In genomic region chr10:83629878-83630277, GRCm38 (mm10) we compare ENCODE assay signal across 17 mouse cellular contexts. TPM values are rescaled to one million over a fixed set of nuclear protein-coding genes. Genes with fewer than 3 reads are reported as not detected.
A peak's percentile ranks its signal among the peaks of the same experiment; 100 is the strongest.
DNase-seq lines count a peak whose midpoint lies in the region; ATAC-seq and TF ChIP-seq lines count a peak whose summit lies in the region.
"Had no signal": no experiment of that assay in that cellular context is flagged by ENCODE, and none has a peak within 500 bp of the region (broad histone marks: within the 10 kb centered on the region; RNA-seq: fewer than 3 reads in every experiment).

No protein-coding gene starts in this region.

- H3K36me3 ChIP-seq in lung, postnatal 0 days (ENCODE audit: insufficient read depth, low read length) = peaks cover 9% of the 10 kb centered on the region; the same call in 1 of the 2 replicates
- peaks cover 7% of the 10 kb centered on the region; the same call in 1 of the 2 replicates for H3K36me3 ChIP-seq in stomach, postnatal 0 days (ENCODE audit: control insufficient read depth, insufficient read depth, low read length)

- peak; percentile 34 for DNase-seq in cerebellum, adult 8-10 months
- DNase-seq in layer of hippocampus, adult 2 months (ENCODE audit: low spot score in 2 of 2) = no peak
- DNase-seq in layer of hippocampus, adult 9-11 months = no peak
- no peak for DNase-seq in lung, postnatal 0 days (ENCODE audit: low spot score)
- DNase-seq in lung, postnatal 10 days = no peak
- DNase-seq in stomach, postnatal 0 days (ENCODE audit: low spot score) = no peak
- no peak for DNase-seq in gastrocnemius, postnatal 4 days (ENCODE audit: low spot score in 2 of 2)
- DNase-seq: adrenal gland, adult 2 months; adrenal gland, postnatal 10 days; adrenal gland, postnatal 25 days; embryo, embryonic 11 days had no signal

- peak overlapping the region; percentile 5; the same call in 1 of the 2 replicates for H3K27ac ChIP-seq in layer of hippocampus, adult 2 months
- H3K27ac ChIP-seq in lung, postnatal 0 days (ENCODE audit: low read length) = no peak overlapping the region
- peak overlapping the region; percentile 35; the same call in 1 of the 2 replicates for H3K27ac ChIP-seq in stomach, postnatal 0 days (replicated peaks)
- H3K27ac ChIP-seq: embryonic facial prominence, embryonic 13.5 days; embryonic facial prominence, embryonic 15.5 days; forebrain, embryonic 10.5 days; forebrain, embryonic 12.5 days had no signal

- H3K9ac ChIP-seq in lung, postnatal 0 days (replicated peaks; ENCODE audit: low read depth) = no peak overlapping the region
- H3K9ac ChIP-seq in stomach, postnatal 0 days (ENCODE audit: low read length) = no peak overlapping the region
- H3K9ac ChIP-seq: embryonic facial prominence, embryonic 13.5 days; embryonic facial prominence, embryonic 15.5 days; forebrain, embryonic 12.5 days had no signal

- WGBS in lung, postnatal 0 days = 86% methylated on average over 5 of the region's 5 CpGs
- 78% methylated on average over 5 of the region's 5 CpGs for WGBS in stomach, postnatal 0 days

- TF ChIP-seq CTCF in layer of hippocampus, adult 2 months (conservative IDR thresholded peaks at IDR 0.05) = no peak
- TF ChIP-seq CTCF in lung, postnatal 0 days (IDR thresholded peaks at IDR 0.05) = no peak
- no peak for TF ChIP-seq CTCF in stomach, postnatal 0 days (IDR thresholded peaks at IDR 0.05; ENCODE audit: low read depth)

- H3K27me3 ChIP-seq in lung, postnatal 0 days (replicated peaks; ENCODE audit: insufficient read depth, low read length) = no peaks in the 10 kb centered on the region
- no peaks in the 10 kb centered on the region for H3K27me3 ChIP-seq in stomach, postnatal 0 days (ENCODE audit: control insufficient read depth, insufficient read depth, low read length)
- H3K27me3 ChIP-seq: embryonic facial prominence, embryonic 13.5 days; embryonic facial prominence, embryonic 15.5 days; forebrain, embryonic 12.5 days had no signal

- no peak overlapping the region for H3K4me3 ChIP-seq in layer of hippocampus, adult 2 months
- no peak overlapping the region for H3K4me3 ChIP-seq in lung, postnatal 0 days (ENCODE audit: low read depth, low read length)
- H3K4me3 ChIP-seq in stomach, postnatal 0 days (ENCODE audit: low read depth, low read length) = no peak overlapping the region
- H3K4me3 ChIP-seq: embryonic facial prominence, embryonic 13.5 days; embryonic facial prominence, embryonic 15.5 days; erythroblast, embryonic 14.5 days; forebrain, embryonic 10.5 days; forebrain, embryonic 12.5 days had no signal

- H3K9me3 ChIP-seq in lung, postnatal 0 days (ENCODE audit: low read length) = no peaks in the 10 kb centered on the region
- H3K9me3 ChIP-seq in stomach, postnatal 0 days (ENCODE audit: control insufficient read depth, low read length) = no peaks in the 10 kb centered on the region
- H3K9me3 ChIP-seq: embryonic facial prominence, embryonic 13.5 days; embryonic facial prominence, embryonic 15.5 days; forebrain, embryonic 10.5 days; forebrain, embryonic 12.5 days had no signal

- H3K4me1 ChIP-seq in lung, postnatal 0 days (ENCODE audit: insufficient read depth, low read depth, low read length) = no peaks in the 10 kb centered on the region
- no peaks in the 10 kb centered on the region for H3K4me1 ChIP-seq in stomach, postnatal 0 days (replicated peaks; ENCODE audit: control insufficient read depth, insufficient read depth)
- H3K4me1 ChIP-seq: embryonic facial prominence, embryonic 13.5 days had no signal

- no peak overlapping the region for H3K4me2 ChIP-seq in lung, postnatal 0 days (replicated peaks; ENCODE audit: low read depth, low read length)
- H3K4me2 ChIP-seq in stomach, postnatal 0 days (replicated peaks; ENCODE audit: low read depth) = no peak overlapping the region
- H3K4me2 ChIP-seq: embryonic facial prominence, embryonic 13.5 days; embryonic facial prominence, embryonic 15.5 days; forebrain, embryonic 12.5 days had no signal

- TF ChIP-seq EP300 in lung, postnatal 0 days (IDR thresholded peaks at IDR 0.05) = no peak
- TF ChIP-seq EP300 in stomach, postnatal 0 days (optimal IDR thresholded peaks at IDR 0.05) = no peak

- no peak for ATAC-seq in cerebellum, adult (ENCODE audit: insufficient number of reproducible peaks, low FRiP score, low TSS enrichment)
- peak; percentile 36 for ATAC-seq in lung, postnatal 0 days
- peak; percentile 55; the same call in 1 of the 2 replicates for ATAC-seq in stomach, postnatal 0 days (ENCODE audit: low FRiP score, low TSS enrichment)

RNA-seq across cellular contexts. Expression of gene Appl2, which starts 18.7 kb away (rescaled TPM):
- total RNA-seq in layer of hippocampus, adult 2 months (2021) = 10 to 100 TPM; 81.1 to 95.5 TPM
- 40.5 and 54.3 TPM in 2 replicates for polyA plus RNA-seq in lung, postnatal 0 days (2015; fragmentation: Nextera tagmentation; extraction: Ambion mirVana)
- 34.3 and 35.8 TPM in 2 replicates for polyA plus RNA-seq in stomach, postnatal 0 days (2015; fragmentation: Nextera tagmentation; extraction: Ambion mirVana)
- 10 to 100 TPM; 32.8 to 45.6 TPM for total RNA-seq in gastrocnemius, postnatal 4 days (2021)
